Mouse (Mus musculus) erythroblast, embryonic 14.5 days (primary cell): Measurements from ENCODE around the gene Cd79a.

Experiments used
- GATA1 ChIP-seq: IDR thresholded peaks from 2 replicates; pipeline ENCODE4 v1.6.1; 2012; ENCODE audit warnings: low read length, inconsistent platforms, mixed read lengths
- TAL1 ChIP-seq: IDR thresholded peaks from 3 replicates; pipeline ENCODE4 v1.6.1; 2012; ENCODE audit warnings: low read length, inconsistent platforms, mixed read lengths

DNA sequence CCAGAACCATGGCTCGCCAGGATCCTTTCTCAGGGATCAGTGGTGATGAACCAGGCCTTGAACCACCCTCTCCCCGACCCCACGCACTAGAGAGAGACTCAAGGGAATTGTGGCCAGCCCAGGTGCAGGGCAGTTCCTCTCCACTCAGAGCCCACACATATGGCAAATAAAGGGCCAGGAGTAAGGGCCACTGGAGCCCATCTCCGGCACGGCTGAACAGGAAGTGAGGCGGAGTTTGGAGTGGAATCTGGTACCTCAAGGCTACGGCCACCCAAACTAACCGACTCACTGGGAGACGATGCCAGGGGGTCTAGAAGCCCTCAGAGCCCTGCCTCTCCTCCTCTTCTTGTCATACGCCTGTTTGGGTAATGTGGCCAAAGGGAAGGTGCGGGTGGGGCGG lies at the start of gene Cd79a:
- TF ChIP-seq TAL1 = no peak
- TF ChIP-seq GATA1 = no peak
